Mouse (Mus musculus) bone marrow macrophage, adult 2 months (primary cell): ENCODE results near the gene Prkcb. TPM values are rescaled to one million over a fixed set of nuclear protein-coding genes. Genes with fewer than 3 reads are reported as not detected.

Source experiments
- H3K27ac ChIP-seq: 2 replicates; pipeline ENCODE4 v1.5.1; 2012; ENCODE audit warnings: low read depth, low read length; ENCODE audit not compliant: insufficient read depth
- H3K4me1 ChIP-seq: 2 replicates; pipeline ENCODE4 v1.6.1; 2012; ENCODE audit warnings: low read length; ENCODE audit not compliant: control insufficient read depth, insufficient read depth
- H3K4me3 ChIP-seq: 2 replicates; pipeline ENCODE4 v1.5.1; 2012; ENCODE audit warnings: mild to moderate bottlenecking, low read length, moderate library complexity; ENCODE audit not compliant: insufficient read depth
- CTCF ChIP-seq: IDR thresholded peaks from 2 replicates; pipeline ENCODE4 v1.5.1; 2012; ENCODE audit warnings: low read depth, mild to moderate bottlenecking, low read length, moderate library complexity
- POLR2A ChIP-seq: IDR thresholded peaks from 2 replicates; pipeline ENCODE4 v1.6.1; 2012; ENCODE audit warnings: mild to moderate bottlenecking, low read depth, low read length, borderline replicate concordance
- polyA plus RNA-seq: library from polyadenylated mRNA; stranded (reverse); fragments of >200 nt; gene quantifications from 2 replicates; pipeline ENCODE4 v1.2.4, GENCODE M21; 2012; ENCODE audit not compliant: missing spikeins, insufficient read depth, insufficient read length

Gene Prkcb
- polyA plus RNA-seq, 1 experiment: 196 TPM

DNA sequence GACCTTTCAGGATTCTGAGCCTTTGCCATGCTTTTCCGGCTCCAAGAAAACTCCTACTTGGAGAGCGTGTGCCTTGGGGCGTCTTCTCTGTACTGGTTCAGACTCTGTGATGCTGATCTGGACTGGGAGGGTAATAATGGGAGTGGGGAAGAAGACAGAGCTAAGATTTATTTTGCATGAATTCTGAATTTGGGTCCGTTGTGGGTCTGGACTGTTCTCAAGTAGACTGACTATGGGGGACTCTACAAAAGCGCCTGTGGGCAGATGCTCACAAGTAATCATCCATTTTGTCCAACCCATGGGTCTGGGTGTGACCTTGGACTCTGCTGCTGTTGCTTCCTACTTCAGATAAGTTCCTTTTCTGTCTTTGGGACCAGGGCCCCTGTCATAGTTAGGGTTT, 240.1 kb downstream of the Prkcb start:
- H3K27ac ChIP-seq: no peak overlapping the region
- no peaks in the 10 kb centered on the region for H3K4me1 ChIP-seq
- TF ChIP-seq CTCF (no peak), POLR2A (no peak)
- H3K4me3 ChIP-seq: no peak overlapping the region

DNA sequence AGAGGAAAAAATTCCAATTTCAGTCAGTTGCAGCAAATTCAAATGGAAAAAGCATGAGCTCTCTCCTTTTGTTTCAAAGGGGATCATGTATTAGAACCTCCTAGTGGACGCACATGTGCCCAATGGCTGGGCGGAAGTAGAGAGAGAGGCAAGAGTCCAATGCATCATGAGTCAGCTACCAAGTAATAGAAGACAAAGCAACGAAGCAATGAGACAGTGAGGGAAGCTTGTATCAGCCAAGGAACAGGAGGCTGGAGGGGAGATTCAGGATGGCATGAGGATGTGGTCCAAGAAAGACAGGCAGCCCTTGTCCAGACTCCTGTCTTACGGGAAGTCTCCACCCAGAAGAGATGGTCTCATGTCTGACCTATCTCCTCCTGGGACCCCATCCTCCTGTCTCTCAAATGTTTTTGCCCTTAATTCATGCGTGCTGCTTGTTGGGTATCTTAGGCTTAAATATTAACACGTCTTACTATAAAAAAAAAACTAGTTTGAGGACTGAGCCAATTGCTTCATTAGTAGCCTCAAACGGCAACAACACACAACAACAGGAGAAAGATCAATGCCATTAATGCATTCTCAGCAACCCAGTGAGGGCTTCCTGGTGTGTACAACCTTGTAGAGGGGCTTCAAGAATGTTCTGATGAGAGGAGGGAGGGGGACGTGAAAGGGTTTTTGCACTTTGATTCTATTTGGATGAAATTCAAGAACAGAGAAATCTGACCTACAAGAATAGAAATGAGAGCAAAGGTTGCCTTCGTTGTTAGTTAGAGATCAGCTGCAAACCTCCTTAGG, 245.2 kb downstream of the Prkcb start:
- no peak overlapping the region for H3K27ac ChIP-seq
- H3K4me1 ChIP-seq: no peaks in the 10 kb centered on the region
- H3K4me3 ChIP-seq: no peak overlapping the region
- TF ChIP-seq POLR2A (no peak), CTCF (no peak)

DNA sequence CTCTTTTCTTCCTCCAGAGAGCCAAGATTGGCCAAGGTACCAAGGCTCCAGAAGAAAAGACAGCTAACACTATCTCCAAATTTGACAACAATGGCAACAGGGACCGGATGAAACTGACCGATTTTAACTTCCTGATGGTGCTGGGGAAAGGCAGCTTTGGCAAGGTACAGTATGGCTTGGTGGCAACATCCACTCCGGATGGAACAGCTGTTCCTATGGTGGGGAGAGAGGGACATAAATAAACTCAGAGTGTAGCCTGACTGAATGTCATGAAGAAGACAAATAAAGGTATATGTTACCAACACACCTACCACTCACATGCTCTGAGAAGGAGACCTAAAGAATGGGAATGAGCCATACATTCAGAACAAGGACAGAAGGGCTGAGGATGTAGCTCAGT, 256.1 kb downstream of the Prkcb start:
- no peak overlapping the region for H3K4me3 ChIP-seq
- H3K27ac ChIP-seq: no peak overlapping the region
- TF ChIP-seq CTCF (no peak), POLR2A (no peak)
- H3K4me1 ChIP-seq: no peaks in the 10 kb centered on the region

DNA sequence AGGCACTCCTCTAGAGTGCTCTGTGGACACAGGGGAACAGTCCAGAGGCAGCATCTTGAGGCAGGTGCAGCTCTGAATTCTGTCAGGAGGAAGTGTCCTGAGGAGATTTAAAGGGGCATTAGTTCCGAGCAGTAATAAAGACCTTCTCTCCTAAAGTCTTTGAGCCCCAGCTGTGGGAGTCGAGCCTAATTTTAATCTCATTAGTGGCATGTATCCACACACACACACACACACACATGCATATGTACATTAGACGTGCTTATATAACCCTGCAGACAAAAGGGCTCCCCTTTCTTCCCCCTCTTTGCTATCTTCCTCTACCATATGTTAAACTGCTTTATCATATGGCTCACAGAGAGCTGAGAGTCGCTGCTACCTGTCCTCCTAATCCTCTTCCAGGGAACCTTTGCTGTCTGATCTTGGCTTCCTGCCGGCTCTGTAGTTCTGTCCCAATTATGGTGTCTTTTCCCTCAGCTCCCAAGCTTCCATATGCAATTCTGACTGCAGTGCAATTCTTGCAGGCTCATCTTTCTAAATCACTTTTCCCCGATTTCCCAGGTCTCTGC, 268.1 kb downstream of the Prkcb start:
- H3K4me3 ChIP-seq: no peak overlapping the region
- H3K27ac ChIP-seq: no peak overlapping the region
- H3K4me1 ChIP-seq: no peaks in the 10 kb centered on the region
- TF ChIP-seq POLR2A (no peak), CTCF (no peak)

DNA sequence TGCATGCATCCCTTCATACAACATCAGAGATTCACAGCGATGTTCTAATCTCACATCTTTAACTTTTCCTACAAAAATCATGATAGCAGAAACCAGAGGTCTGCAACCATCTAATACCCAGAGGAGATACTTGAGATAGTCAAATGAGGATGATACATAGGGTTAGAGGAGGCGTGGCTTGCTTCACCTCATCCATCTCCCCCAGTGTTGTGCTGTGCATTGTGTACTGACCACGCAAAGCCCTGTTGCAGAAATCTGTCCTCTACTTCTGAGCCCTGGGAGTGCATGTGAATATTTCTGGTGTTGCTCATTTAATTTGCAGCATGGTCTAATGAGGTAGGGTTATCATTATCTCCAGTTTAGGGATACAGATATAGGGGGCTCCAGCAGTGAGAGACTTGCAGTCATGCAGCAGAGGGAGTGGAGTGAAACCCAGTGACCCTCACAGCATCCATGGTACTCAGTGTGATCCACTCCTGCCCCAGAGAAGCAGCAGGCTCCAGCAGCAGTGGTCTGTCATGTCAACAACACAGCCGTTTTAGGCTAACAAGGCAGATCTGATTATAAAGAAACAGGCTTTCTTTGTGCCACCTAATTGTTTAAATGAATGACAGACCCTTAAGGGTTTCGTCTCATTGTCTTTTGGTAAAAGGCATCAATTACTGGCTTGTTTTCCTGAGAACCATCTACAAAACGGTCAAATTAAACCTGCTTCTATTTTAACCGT, 269.7 kb downstream of the Prkcb start:
- Histone ChIP-seq H3K4me1 (no peaks in the 10 kb centered on the region), H3K4me3 (no peak overlapping the region)
- TF ChIP-seq CTCF (no peak), POLR2A (no peak)

DNA sequence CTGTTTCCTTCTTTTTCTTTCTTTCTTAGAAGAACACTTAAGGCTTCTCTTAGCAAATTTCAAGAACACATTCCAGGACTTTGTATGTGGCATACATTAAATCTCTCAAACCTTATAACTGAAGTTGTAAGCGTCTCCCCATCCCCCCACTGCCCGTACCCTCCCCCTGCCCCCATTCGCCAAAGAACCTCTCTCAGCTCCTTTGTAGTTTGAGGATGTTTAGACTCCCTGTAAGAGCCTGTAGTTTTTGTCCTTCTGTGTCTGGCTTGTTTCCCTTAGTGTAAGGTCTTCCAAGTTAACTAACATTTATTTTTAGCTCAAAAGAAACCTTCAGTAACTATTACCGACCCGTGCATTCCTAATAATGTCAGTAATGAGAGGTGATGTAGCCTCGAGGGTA, 270.4 kb downstream of the Prkcb start:
- Histone ChIP-seq H3K4me1 (no peaks in the 10 kb centered on the region), H3K27ac (no peak overlapping the region), H3K4me3 (no peak overlapping the region)
- TF ChIP-seq POLR2A (no peak), CTCF (no peak)

More for the DNA sequence above, 269.7 kb downstream of the Prkcb start:
- no peak overlapping the region for H3K27ac ChIP-seq

DNA sequence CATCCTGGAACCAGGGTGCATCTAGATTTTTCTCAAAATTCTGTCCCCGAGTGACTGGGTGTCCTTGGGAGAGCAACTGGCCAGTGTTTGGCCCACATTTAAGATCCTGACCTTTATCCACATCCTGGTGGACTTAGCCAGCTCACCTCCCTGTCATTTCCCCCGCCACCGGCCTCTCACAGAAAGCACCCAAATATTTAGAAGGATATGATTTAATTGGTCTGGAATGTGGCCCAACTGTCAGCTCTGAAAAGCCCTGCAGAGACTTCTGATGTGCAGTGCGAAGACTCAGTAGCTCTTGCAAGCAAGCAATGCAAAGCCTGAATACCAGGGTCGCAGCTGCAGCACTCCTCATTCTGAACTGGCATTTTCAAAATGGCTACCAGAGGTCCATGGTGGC, 274.0 kb downstream of the Prkcb start:
- TF ChIP-seq CTCF (no peak), POLR2A (no peak)
- Histone ChIP-seq H3K4me1 (no peaks in the 10 kb centered on the region), H3K27ac (no peak overlapping the region), H3K4me3 (no peak overlapping the region)

DNA sequence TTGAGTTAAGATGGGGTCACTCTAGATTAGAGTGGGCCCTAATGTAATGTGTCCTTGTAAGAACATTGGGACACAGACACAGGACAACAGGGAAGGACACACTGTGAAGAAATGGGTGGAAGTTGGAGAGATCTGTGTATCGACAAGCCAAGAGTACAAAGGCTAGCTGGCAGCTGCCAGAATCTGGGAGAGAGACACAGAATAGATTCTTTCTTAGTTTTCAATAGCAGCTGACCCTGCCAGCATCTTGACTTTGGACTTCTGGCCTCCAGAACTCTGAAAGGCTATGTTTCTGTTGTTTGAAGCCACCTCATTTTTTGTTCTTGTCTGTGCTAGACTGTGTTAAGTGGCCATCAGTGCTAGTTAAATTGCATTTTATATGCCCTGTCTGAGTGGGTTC, 276.8 kb downstream of the Prkcb start:
- Histone ChIP-seq H3K27ac (no peak overlapping the region), H3K4me1 (no peaks in the 10 kb centered on the region), H3K4me3 (no peak overlapping the region)
- TF ChIP-seq POLR2A (no peak), CTCF (no peak)

DNA sequence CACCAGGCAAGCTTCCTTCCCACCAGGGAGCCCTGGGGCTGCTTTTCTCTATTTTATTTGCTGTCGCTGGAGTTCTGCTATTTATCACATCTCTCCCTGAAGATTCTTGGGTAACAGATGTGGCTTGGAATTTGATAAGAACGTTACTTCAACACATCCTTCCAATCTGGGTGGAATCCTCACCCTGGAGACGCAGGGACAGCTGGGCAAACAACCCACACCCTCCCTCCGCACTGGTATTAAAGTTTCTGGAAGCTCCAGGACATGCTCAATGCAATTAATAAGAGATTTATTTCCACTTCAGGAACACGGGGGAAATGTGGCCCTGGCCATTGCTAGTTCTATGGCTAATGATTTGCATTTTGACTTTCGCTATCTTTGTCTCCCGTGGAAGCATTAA, 277.5 kb downstream of the Prkcb start:
- TF ChIP-seq POLR2A (no peak), CTCF (no peak)
- Histone ChIP-seq H3K4me1 (no peaks in the 10 kb centered on the region), H3K4me3 (no peak overlapping the region), H3K27ac (no peak overlapping the region)

DNA sequence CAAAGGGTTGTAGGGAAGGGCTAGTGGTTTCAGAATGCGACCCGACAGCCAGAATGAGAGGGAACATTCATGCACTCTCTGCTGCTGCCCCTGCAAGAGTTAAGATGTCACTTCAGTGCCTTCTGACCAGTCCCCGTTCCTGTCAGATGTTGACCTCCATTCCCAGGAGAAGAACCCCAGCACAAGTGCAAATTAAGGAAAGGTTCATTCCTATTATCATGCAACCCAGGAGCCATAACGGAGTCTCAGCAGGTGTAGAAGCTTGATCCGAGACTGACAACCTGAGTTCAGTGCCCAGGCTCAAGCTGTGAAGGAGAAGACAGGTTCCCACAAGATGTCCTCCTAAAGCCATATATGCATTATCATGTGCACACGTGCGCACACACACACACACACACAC, 280.2 kb downstream of the Prkcb start:
- TF ChIP-seq POLR2A (no peak), CTCF (no peak)

More for the DNA sequence above, 280.2 kb downstream of the Prkcb start:
- Histone ChIP-seq H3K27ac (no peak overlapping the region), H3K4me1 (0 out of 2 replicates have a peak, but pooled peaks cover 4% of the 10 kb centered on the region), H3K4me3 (no peak overlapping the region)
